Mouse (Mus musculus): ENCODE measurements around the gene Gpm6b.

Gene Gpm6b

GRCm38 (mm10) chrX:166238831-166239460 lies at the start of gene Gpm6b:
Gene Gpm6b (plus strand): TSS chrX:166238911.
- DNase-seq (ENCODE audit: low read depth): no peak

- no peak for DNase-seq (ENCODE audit: low read depth)
These were observed 42.4 kb upstream of the Gpm6b start for GRCm38 (mm10) chrX:166196327-166196726.

- no peak for DNase-seq (ENCODE audit: low read depth)
These were observed 40.4 kb upstream of the Gpm6b start for GRCm38 (mm10) chrX:166198266-166198665.

- DNase-seq (ENCODE audit: low read depth): no peak
These were observed 38.9 kb upstream of the Gpm6b start for GRCm38 (mm10) chrX:166199812-166200211.

- DNase-seq (ENCODE audit: low read depth): no peak
These were observed 24.1 kb upstream of the Gpm6b start for GRCm38 (mm10) chrX:166214576-166214975.

GRCm38 (mm10) chrX:166216248-166216647 lies 22.5 kb upstream of the Gpm6b start:
- no peak for DNase-seq (ENCODE audit: low read depth)

- no peak for DNase-seq (ENCODE audit: low read depth)
These were observed 22.0 kb upstream of the Gpm6b start for GRCm38 (mm10) chrX:166216720-166217119.

- DNase-seq (ENCODE audit: low read depth): no peak
These were observed 19.4 kb upstream of the Gpm6b start for GRCm38 (mm10) chrX:166219331-166219730.

- DNase-seq (ENCODE audit: low read depth): no peak
These were observed 11.9 kb upstream of the Gpm6b start for GRCm38 (mm10) chrX:166226856-166227255.

GRCm38 (mm10) chrX:166229750-166230149 lies 9.0 kb upstream of the Gpm6b start:
- DNase-seq (ENCODE audit: low read depth): no peak

GRCm38 (mm10) chrX:166230515-166231267 lies 8.0 kb upstream of the Gpm6b start:
- DNase-seq (ENCODE audit: low read depth): no peak

GRCm38 (mm10) chrX:166236131-166236530 lies 2.6 kb upstream of the Gpm6b start:
- peak; percentile 48 for DNase-seq (ENCODE audit: low read depth)

GRCm38 (mm10) chrX:166239520-166239919 lies 809 bp downstream of the Gpm6b start:
- DNase-seq (ENCODE audit: low read depth): no peak

- DNase-seq (ENCODE audit: low read depth): no peak
These were observed 2.0 kb downstream of the Gpm6b start for GRCm38 (mm10) chrX:166240751-166241150.

GRCm38 (mm10) chrX:166243261-166243885 lies 4.7 kb downstream of the Gpm6b start:
- no peak for DNase-seq (ENCODE audit: low read depth)

GRCm38 (mm10) chrX:166271489-166271888 lies 32.8 kb downstream of the Gpm6b start:
- DNase-seq (ENCODE audit: low read depth): no peak

GRCm38 (mm10) chrX:166272646-166273045 lies 33.9 kb downstream of the Gpm6b start:
- no peak for DNase-seq (ENCODE audit: low read depth)

- no peak for DNase-seq (ENCODE audit: low read depth)
These were observed 41.1 kb downstream of the Gpm6b start for GRCm38 (mm10) chrX:166279861-166280260.

GRCm38 (mm10) chrX:166286760-166287483 lies 48.2 kb downstream of the Gpm6b start:
- DNase-seq (ENCODE audit: low read depth): no peak

GRCm38 (mm10) chrX:166291266-166291665 lies 52.6 kb downstream of the Gpm6b start:
- no peak for DNase-seq (ENCODE audit: low read depth)

- no peak for DNase-seq (ENCODE audit: low read depth)
These were observed 54.8 kb downstream of the Gpm6b start for GRCm38 (mm10) chrX:166293465-166293864.

- DNase-seq (ENCODE audit: low read depth): no peak
These were observed 64.1 kb downstream of the Gpm6b start for GRCm38 (mm10) chrX:166302791-166303190.

Data from NIH3T3 (cell line).